Mouse (Mus musculus) ES-Bruce4 (cell line): ENCODE results near the gene Plxdc2.

ENCODE experiments used
- CTCF ChIP-seq: IDR thresholded peaks from one replicate; pipeline ENCODE4 v1.8.1; 2011; ENCODE audit warnings: low read depth, low read length
- EP300 ChIP-seq: IDR thresholded peaks from 2 replicates; pipeline ENCODE4 v1.6.1; 2011; ENCODE audit warnings: low read depth, low read length; ENCODE audit not compliant: insufficient read depth
- POLR2A ChIP-seq: IDR thresholded peaks from one replicate; pipeline ENCODE4 v1.8.1; 2011; ENCODE audit warnings: low read length; ENCODE audit not compliant: insufficient read depth

GRCm38 (mm10) chr2:16578153-16578552 is 222.0 kb downstream of the Plxdc2 start:
- TF ChIP-seq CTCF (no peak), POLR2A (no peak), EP300 (no peak)
